Mouse (Mus musculus) intestine, embryonic 15.5 days (tissue): ENCODE data around the gene Vmn2r19. TPM values are rescaled to one million over a fixed set of nuclear protein-coding genes. Genes with fewer than 3 reads are reported as not detected.

ENCODE experiments used
- ATAC-seq: fragments of 200-750 bp; cut with Nextera tagmentation; 2 replicates; pipeline ENCODE4 v1.8.0; 2017; ENCODE audit warnings: moderate TSS enrichment, moderate library complexity
- H3K27ac ChIP-seq: fragments of 300-500 bp; sonication (generic); 2 replicates; pipeline ENCODE4 v1.5.1; 2015; ENCODE audit warnings: mild to moderate bottlenecking, inconsistent platforms
- H3K27me3 ChIP-seq: fragments of 300-500 bp; sonication (generic); replicated peaks from 2 replicates; pipeline ENCODE4 v1.6.1; 2015; ENCODE audit warnings: inconsistent platforms
- H3K36me3 ChIP-seq: fragments of 300-500 bp; sonication (generic); 2 replicates; pipeline ENCODE4 v1.6.1; 2015; ENCODE audit warnings: inconsistent platforms
- H3K4me1 ChIP-seq: fragments of 300-500 bp; sonication (generic); replicated peaks from 2 replicates; pipeline ENCODE4 v1.6.1; 2015; ENCODE audit warnings: inconsistent platforms
- H3K4me2 ChIP-seq: fragments of 300-500 bp; sonication (generic); replicated peaks from 2 replicates; pipeline ENCODE4 v1.6.1; 2015; ENCODE audit warnings: mild to moderate bottlenecking, inconsistent platforms
- H3K4me3 ChIP-seq: fragments of 300-500 bp; sonication (generic); replicated peaks from 2 replicates; pipeline ENCODE4 v1.5.1; 2015; ENCODE audit warnings: inconsistent platforms
- H3K9ac ChIP-seq: fragments of 300-500 bp; sonication (generic); 2 replicates; pipeline ENCODE4 v1.6.1; 2015; ENCODE audit warnings: inconsistent platforms
- H3K9me3 ChIP-seq: fragments of 300-500 bp; sonication (generic); 2 replicates; pipeline ENCODE4 v1.6.1; 2016; ENCODE audit warnings: inconsistent platforms
- WGBS: fragments of 180-500 bp; shearing (Covaris S2); methylation state at CpG from one replicate; pipeline ENCODE4 v1.1.7; 2015; 5-methylcytosine and 5-hydroxymethylcytosine counted together
- polyA plus RNA-seq: library from polyadenylated mRNA; unstranded; fragments of >200 nt; fragmentation: Nextera tagmentation; extraction: Ambion mirVana; gene quantifications from 2 replicates; pipeline ENCODE4 v1.2.1, GENCODE M21; 2015

The Vmn2r19 gene
- not detected in 2 replicates for polyA plus RNA-seq

GRCm38 (mm10) chr6:123308033-123308432, at the start of gene Vmn2r19:
Gene Vmn2r19 (plus strand): TSS chr6:123308333.
- H3K4me2 ChIP-seq = no peak within 1 kb of the TSS
- H3K27ac ChIP-seq = no peak within 1 kb of the TSS
- H3K9me3 ChIP-seq = no peaks in the 10 kb centered on the region
- H3K27me3 ChIP-seq = no peaks in the 10 kb centered on the region
- 83% methylated on average over 2 of the region's 2 CpGs for WGBS
- H3K36me3 ChIP-seq = no peaks in the 10 kb centered on the region
- H3K4me1 ChIP-seq = no peaks in the 10 kb centered on the region
- H3K4me3 ChIP-seq = no peak within 1 kb of the TSS
- no peak for ATAC-seq
- H3K9ac ChIP-seq = no peak within 1 kb of the TSS

DNA sequence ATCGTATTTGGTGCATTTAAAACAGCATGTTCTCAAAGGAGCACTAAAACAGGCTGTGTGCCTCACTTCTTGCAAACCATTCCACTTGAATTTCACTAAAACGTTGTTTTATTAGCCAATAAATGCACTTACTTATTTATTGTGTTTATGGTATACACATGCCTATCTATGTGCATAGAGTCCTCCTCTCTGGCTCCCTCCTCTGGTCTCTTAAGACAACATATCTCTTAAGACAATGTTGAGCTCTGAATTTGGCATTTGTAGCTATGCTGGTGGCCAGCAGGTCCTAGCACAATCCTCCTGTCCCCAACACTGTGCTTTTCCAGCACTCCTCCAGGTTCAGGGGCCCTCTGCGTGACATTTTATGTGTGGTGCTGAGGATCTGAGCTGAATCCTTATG, 49.2 kb upstream of the Vmn2r19 start:
- ATAC-seq = no peak
- H3K27me3 ChIP-seq = no peaks in the 10 kb centered on the region
- no peak overlapping the region for H3K27ac ChIP-seq
- no peak overlapping the region for H3K4me2 ChIP-seq
- no peak overlapping the region for H3K9ac ChIP-seq
- no peaks in the 10 kb centered on the region for H3K9me3 ChIP-seq
- 68% methylated on average over 3 of the region's 3 CpGs for WGBS
- no peaks in the 10 kb centered on the region for H3K4me1 ChIP-seq
- no peaks in the 10 kb centered on the region for H3K36me3 ChIP-seq
- H3K4me3 ChIP-seq = no peak overlapping the region

DNA sequence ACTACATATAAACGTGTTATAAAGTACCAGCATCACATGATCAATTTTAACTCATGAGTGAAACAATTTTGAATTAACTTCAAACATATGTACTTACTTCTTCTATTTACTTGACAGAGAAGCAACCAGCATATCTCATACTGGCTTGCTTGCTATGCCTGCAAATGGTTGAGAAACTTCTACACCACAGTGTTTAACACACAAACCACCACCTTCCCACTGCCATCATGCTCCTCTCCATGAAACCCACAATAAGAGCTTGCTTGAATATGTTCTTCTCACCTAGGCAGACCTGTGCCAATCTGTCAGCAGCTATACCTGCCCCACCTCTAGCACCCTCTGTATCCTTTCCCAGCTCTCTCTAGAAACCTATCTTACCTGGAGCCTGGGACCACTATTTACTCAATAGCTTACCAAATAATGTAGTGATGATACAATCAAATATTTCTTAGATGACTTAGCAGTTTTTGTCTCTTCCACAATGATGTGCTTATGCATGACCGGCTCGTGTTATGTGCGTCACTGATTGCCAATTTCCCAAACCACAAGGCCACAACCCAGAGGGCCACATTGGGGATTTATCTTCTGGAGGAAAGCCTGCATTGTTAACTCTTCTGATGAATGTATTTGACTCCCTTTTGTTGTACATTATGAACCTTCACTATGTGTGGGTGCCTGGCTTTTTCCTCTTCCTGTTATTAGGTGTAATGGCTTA, 48.1 kb upstream of the Vmn2r19 start:
- H3K4me3 ChIP-seq = no peak overlapping the region
- no peaks in the 10 kb centered on the region for H3K36me3 ChIP-seq
- ATAC-seq = no peak
- no peaks in the 10 kb centered on the region for H3K27me3 ChIP-seq
- no peak overlapping the region for H3K4me2 ChIP-seq
- no peaks in the 10 kb centered on the region for H3K9me3 ChIP-seq
- H3K27ac ChIP-seq = no peak overlapping the region
- no peak overlapping the region for H3K9ac ChIP-seq
- no peaks in the 10 kb centered on the region for H3K4me1 ChIP-seq
- WGBS = 82% methylated on average over 4 of the region's 4 CpGs

DNA sequence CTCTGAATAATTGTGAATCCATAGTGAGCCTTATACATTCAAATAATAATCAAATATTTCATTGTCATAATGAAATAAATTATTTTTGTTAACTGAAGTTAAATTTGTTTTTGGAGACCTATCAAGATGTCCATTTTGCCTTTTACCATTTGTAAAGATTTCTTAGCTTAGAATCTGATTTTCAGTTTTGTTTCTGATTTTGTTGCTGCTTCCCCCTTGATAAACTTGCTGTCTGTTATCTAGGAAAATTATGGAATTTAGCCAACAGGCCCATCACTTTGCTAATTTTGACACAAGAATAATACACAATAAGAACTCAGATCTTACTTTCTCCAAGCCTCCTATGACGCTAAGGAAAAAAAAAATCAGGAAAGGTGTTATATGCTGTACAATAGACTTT, 47.3 kb upstream of the Vmn2r19 start:
- Histone ChIP-seq H3K36me3 (no peaks in the 10 kb centered on the region), H3K9me3 (no peaks in the 10 kb centered on the region), H3K27me3 (no peaks in the 10 kb centered on the region), H3K27ac (no peak overlapping the region), H3K4me2 (no peak overlapping the region), H3K9ac (no peak overlapping the region), H3K4me3 (no peak overlapping the region), H3K4me1 (no peaks in the 10 kb centered on the region)
- no peak for ATAC-seq
- 92% methylated on average over 1 of the region's 1 CpGs for WGBS

GRCm38 (mm10) chr6:123261555-123262161, 46.5 kb upstream of the Vmn2r19 start, which contains the start of gene Clec4d:
Gene Clec4d (plus strand): TSS chr6:123262111.
- Histone ChIP-seq H3K4me2 (no peak within 1 kb of the TSS), H3K4me1 (no peaks in the 10 kb centered on the region), H3K27ac (no peak within 1 kb of the TSS), H3K36me3 (no peaks in the 10 kb centered on the region), H3K9me3 (no peaks in the 10 kb centered on the region), H3K27me3 (no peaks in the 10 kb centered on the region), H3K4me3 (no peak within 1 kb of the TSS), H3K9ac (no peak within 1 kb of the TSS)
- ATAC-seq = no peak
- 71% methylated on average over 4 of the region's 4 CpGs for WGBS

GRCm38 (mm10) chr6:123264194-123264593, 43.9 kb upstream of the Vmn2r19 start:
- 86% methylated on average over 3 of the region's 3 CpGs for WGBS
- Histone ChIP-seq H3K4me3 (no peak overlapping the region), H3K9ac (no peak overlapping the region), H3K4me1 (no peaks in the 10 kb centered on the region), H3K36me3 (no peaks in the 10 kb centered on the region), H3K27me3 (no peaks in the 10 kb centered on the region), H3K27ac (no peak overlapping the region), H3K9me3 (no peaks in the 10 kb centered on the region), H3K4me2 (no peak overlapping the region)
- no peak for ATAC-seq

DNA sequence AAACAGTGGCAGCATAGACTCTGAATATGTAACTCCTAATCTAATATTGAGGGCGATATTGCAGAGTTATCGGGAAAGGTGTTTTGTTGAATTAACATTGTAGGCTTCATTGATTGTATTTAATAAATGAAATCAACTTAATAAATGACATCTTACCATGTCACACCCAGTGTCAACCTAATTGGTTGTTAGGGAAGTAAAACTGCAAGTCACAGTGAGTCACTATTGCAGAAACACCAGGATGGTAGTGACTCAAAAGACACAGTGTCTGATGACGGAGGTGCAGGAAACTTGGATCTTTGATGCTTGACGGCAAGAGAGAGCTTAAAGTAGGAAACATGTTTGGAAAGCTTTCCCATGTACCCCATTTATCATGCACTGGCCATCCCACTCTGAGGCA, 42.3 kb upstream of the Vmn2r19 start:
- Histone ChIP-seq H3K4me3 (no peak overlapping the region), H3K27me3 (no peaks in the 10 kb centered on the region), H3K9me3 (no peaks in the 10 kb centered on the region), H3K4me2 (no peak overlapping the region), H3K36me3 (no peaks in the 10 kb centered on the region), H3K27ac (no peak overlapping the region), H3K9ac (no peak overlapping the region), H3K4me1 (no peaks in the 10 kb centered on the region)
- 86% methylated on average over 4 of the region's 4 CpGs for WGBS
- ATAC-seq = no peak

- Histone ChIP-seq H3K9me3 (no peaks in the 10 kb centered on the region), H3K4me3 (no peak overlapping the region), H3K4me1 (no peaks in the 10 kb centered on the region), H3K36me3 (no peaks in the 10 kb centered on the region), H3K9ac (no peak overlapping the region), H3K4me2 (no peak overlapping the region), H3K27me3 (no peaks in the 10 kb centered on the region), H3K27ac (no peak overlapping the region)
- ATAC-seq = no peak
- WGBS = 75% methylated on average over 5 of the region's 5 CpGs
Observed at GRCm38 (mm10) chr6:123266945-123267344, 41.2 kb upstream of the Vmn2r19 start.

- WGBS = 88% methylated on average over 2 of the region's 2 CpGs
- no peak overlapping the region for H3K4me3 ChIP-seq
- ATAC-seq = no peak
Observed at GRCm38 (mm10) chr6:123279443-123279842, 28.7 kb upstream of the Vmn2r19 start.

DNA sequence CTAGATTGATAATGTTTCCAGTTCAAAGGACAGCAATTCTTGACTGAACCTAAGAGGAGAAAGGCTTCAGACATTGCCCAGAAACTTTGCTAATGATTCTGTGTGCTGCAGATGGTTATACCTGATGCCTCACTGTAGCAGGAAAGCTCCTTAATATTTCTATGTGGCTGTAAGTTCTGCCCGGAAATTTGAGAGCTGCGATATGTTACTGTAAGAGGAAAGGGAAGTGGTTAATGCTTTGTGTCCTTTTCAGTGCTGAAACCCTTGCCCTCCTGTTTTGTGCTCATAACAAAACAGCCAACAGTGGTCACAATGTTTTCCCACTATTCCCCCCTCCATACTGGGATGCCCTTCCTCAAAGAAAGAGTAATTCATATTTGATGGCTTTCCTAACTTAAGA, 21.8 kb upstream of the Vmn2r19 start:
- whole genome bisulfite sequencing = 91% methylated on average over 2 of the region's 2 CpGs
- H3K36me3 ChIP-seq = no peaks in the 10 kb centered on the region
- H3K9me3 ChIP-seq = no peaks in the 10 kb centered on the region
- no peak overlapping the region for H3K27ac ChIP-seq
- no peak overlapping the region for H3K9ac ChIP-seq
- H3K27me3 ChIP-seq = no peaks in the 10 kb centered on the region
- no peaks in the 10 kb centered on the region for H3K4me1 ChIP-seq
- no peak overlapping the region for H3K4me3 ChIP-seq
- ATAC-seq = no peak
- H3K4me2 ChIP-seq = no peak overlapping the region

More at GRCm38 (mm10) chr6:123279443-123279842, 28.7 kb upstream of the Vmn2r19 start:
- H3K4me2 ChIP-seq = no peak overlapping the region
- no peaks in the 10 kb centered on the region for H3K27me3 ChIP-seq
- H3K4me1 ChIP-seq = no peaks in the 10 kb centered on the region
- no peak overlapping the region for H3K27ac ChIP-seq
- H3K36me3 ChIP-seq = no peaks in the 10 kb centered on the region
- H3K9ac ChIP-seq = no peak overlapping the region
- H3K9me3 ChIP-seq = no peaks in the 10 kb centered on the region

- Histone ChIP-seq H3K27ac (no peak overlapping the region), H3K4me2 (no peak overlapping the region), H3K36me3 (no peaks in the 10 kb centered on the region), H3K27me3 (no peaks in the 10 kb centered on the region), H3K4me3 (no peak overlapping the region), H3K9ac (no peak overlapping the region), H3K9me3 (no peaks in the 10 kb centered on the region), H3K4me1 (no peaks in the 10 kb centered on the region)
- ATAC-seq = no peak
- 78% methylated on average over 10 of the region's 10 CpGs for WGBS
Observed at GRCm38 (mm10) chr6:123288931-123289330, 19.2 kb upstream of the Vmn2r19 start.

- Histone ChIP-seq H3K27ac (no peak within 1 kb of the TSS), H3K9ac (no peak within 1 kb of the TSS), H3K4me3 (no peak within 1 kb of the TSS), H3K9me3 (no peaks in the 10 kb centered on the region), H3K4me2 (no peak within 1 kb of the TSS), H3K27me3 (no peaks in the 10 kb centered on the region), H3K4me1 (no peaks in the 10 kb centered on the region), H3K36me3 (no peaks in the 10 kb centered on the region)
- WGBS = 79% methylated on average over 4 of the region's 4 CpGs
- no peak for ATAC-seq
Observed at GRCm38 (mm10) chr6:123289753-123290152, 18.4 kb upstream of the Vmn2r19 start, which contains the start of gene Clec4e. Gene Clec4e (minus strand): TSS chr6:123289870.
